ENCODE assay signal across 8 mouse cellular contexts in the genomic region with DNA sequence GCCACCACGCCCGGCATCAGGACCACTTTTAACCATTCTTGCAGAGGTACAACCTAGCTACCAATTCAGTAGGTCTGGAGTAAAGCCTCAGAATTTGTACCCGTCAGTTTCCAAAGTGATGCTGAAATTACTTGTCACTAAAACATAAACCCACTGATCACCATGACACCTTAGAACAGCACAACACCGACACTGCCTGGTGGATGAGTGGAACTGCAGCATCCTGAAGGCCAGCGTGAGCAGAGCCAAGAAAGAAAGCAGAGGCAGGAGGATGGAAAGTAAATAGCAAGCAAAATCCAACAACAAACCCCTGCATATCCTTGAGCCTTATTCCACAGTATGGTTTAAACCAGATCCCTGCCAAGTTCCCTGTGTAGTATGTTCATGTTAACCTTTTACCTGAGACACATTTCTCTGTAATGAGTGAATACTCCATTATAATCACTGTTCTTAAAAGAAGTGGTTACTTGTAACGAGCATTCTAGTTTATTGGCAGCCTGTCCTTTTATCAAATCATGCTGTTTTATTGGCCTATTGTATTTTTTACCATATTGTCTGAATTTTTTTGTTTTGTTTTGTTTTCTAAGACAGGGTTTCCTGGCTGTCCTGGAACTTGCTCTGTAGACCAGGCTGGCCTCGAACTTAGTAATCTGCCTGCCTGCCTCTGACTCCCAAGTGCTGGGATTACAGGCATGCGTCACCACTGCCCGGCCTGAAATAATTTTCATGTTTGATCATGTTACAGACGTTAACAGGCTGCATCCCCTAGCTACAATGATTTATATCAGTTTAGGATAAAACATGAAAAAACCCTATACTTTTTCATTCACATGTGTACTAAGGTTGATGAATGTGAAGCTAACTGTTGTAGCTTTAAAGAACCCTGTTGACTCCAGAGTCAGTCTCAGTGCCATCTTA. TPM values are rescaled to one million over a fixed set of nuclear protein-coding genes. Genes with fewer than 3 reads are reported as not detected.
A peak's percentile ranks its signal among the peaks of the same experiment; 100 is the strongest.
DNase-seq lines count a peak whose midpoint lies in the region; ATAC-seq lines count a peak whose summit lies in the region.
"Had no signal": no experiment of that assay in that cellular context is flagged by ENCODE, and none has a peak within 500 bp of the region (broad histone marks: within the 10 kb centered on the region; RNA-seq: fewer than 3 reads in every experiment).

No protein-coding gene starts in this region.

- 0 out of 2 replicates have a peak, but pooled peaks have one; percentile 38 for ATAC-seq in neural tube, embryonic 12.5 days (ENCODE audit: low FRiP score, low read depth)
- peak; percentile 60 for ATAC-seq in activated CD4-positive, CD25-positive, alpha-beta regulatory T cell, adult 4 months

- H3K9ac ChIP-seq in neural tube, embryonic 12.5 days: no peak overlapping the region
- H3K9ac ChIP-seq: stomach, embryonic 15.5 days had no signal

- no peaks in the 10 kb centered on the region for H3K27me3 ChIP-seq in neural tube, embryonic 12.5 days (replicated peaks)
- H3K27me3 ChIP-seq: stomach, embryonic 15.5 days had no signal

- 76% methylated on average over 10 of the region's 10 CpGs for WGBS in neural tube, embryonic 12.5 days

- DNase-seq in neural tube, embryonic 10.5 days (ENCODE audit: extremely low spot score, low spot score): no peak
- DNase-seq in embryo, embryonic 11.5 days (ENCODE audit: low read depth, low spot score): peak; percentile 22
- DNase-seq in kidney, postnatal 36 days: peak; percentile 7 to 47
- DNase-seq in lung, postnatal 36 days: peak; percentile 54
- peak; percentile 28 to 43 for DNase-seq in spleen, postnatal 14 days (ENCODE audit: low spot score in 2 of 2)

- H3K36me3 ChIP-seq in neural tube, embryonic 12.5 days: peaks cover 30% of the 10 kb centered on the region

- H3K4me3 ChIP-seq in neural tube, embryonic 12.5 days: no peak overlapping the region
- H3K4me3 ChIP-seq: stomach, embryonic 15.5 days had no signal

- no peaks in the 10 kb centered on the region for H3K9me3 ChIP-seq in neural tube, embryonic 12.5 days
- H3K9me3 ChIP-seq: stomach, embryonic 15.5 days had no signal

- H3K27ac ChIP-seq in neural tube, embryonic 12.5 days: no peak overlapping the region
- H3K27ac ChIP-seq: stomach, embryonic 15.5 days had no signal

- H3K4me1 ChIP-seq in neural tube, embryonic 12.5 days: no peaks in the 10 kb centered on the region
- H3K4me1 ChIP-seq: stomach, embryonic 15.5 days had no signal

- H3K4me2 ChIP-seq in neural tube, embryonic 12.5 days (replicated peaks): no peak overlapping the region
- H3K4me2 ChIP-seq: stomach, embryonic 15.5 days had no signal

RNA-seq across cellular contexts. Expression of a gene that starts 26.5 kb away (rescaled TPM):
- 0.27 and 0.28 TPM in 2 replicates for polyA plus RNA-seq in neural tube, embryonic 12.5 days (2016; fragmentation: Nextera tagmentation; extraction: Ambion mirVana)
- polyA plus RNA-seq in activated CD4-positive, CD25-positive, alpha-beta regulatory T cell, adult 4 months (2017; shearing (Covaris generic)): under 1 TPM in 1 of 2 experiments, not detected in 1; 0.36 TPM

RNA-seq across cellular contexts. Expression of a gene that starts 36.0 kb away (rescaled TPM):
- polyA plus RNA-seq in neural tube, embryonic 12.5 days (2016; fragmentation: Nextera tagmentation; extraction: Ambion mirVana): 36.7 and 50.5 TPM in 2 replicates
- 10 to 100 TPM; 23.3 to 28.5 TPM for polyA plus RNA-seq in activated CD4-positive, CD25-positive, alpha-beta regulatory T cell, adult 4 months (2017; shearing (Covaris generic))
